Mouse (Mus musculus) lung, postnatal 4 days (tissue): ENCODE measurements at regions not wholly inside any gene's neighbourhood (a gene's known extent, or its start where the extent isn't known, plus 50 kb on each side); places are given as distances from the start of the nearest gene placed in this dataset.

Experiments
- DNase-seq, 2 experiments: peaks; one replicate each; pipeline ENCODE4 v3.0.0; 2021

DNA sequence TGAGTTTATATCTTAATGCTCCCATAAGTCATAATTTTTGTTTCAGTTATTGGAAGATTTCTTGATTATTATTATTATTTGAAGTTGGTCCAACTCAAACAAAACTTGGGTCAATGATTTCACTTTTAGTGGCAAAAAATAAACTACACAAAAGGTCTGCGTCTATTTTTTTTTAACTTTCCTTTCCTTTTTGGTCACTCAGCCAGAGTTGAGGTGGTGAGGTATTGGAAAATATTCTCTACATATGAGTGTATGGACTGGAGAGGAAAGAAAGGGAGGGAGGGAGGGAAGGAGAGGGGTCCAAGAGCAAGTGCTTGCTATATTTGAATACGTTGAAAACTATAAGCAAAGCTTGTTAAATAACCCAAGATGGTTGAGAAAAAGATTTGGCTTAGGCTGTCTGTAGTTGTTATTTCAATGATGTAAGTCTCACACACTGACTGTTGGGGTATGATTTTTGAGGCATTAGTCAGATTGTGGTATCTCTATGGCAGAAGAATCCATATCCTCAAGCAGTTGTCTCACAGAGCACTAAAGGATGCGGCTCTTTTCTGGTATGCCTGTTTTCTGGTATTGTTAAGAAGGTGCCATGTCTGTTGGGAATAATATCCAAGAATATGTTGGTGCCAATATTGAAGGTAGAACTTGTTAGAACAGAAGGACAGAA is 75.9 kb upstream of the Hey2 start:
- DNase-seq: no peak

DNA sequence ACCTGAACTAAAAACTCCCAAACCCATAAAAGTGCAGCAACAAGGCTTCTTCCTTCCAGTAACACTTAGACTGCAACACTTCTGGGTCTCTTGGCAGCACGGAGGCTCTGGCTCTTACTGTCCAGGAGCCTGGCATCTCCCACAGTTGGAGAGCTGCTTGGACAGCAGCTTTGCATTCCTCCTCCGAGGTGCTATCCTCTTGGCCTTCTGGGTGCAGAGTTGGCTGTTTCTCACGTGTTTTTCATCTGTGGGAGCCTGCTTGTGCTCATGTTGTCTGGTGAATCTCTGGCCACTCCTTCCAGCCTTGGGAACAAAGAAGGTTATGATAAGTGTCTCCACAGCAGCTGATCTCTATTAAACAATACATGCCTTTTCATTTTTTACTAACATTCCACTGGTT is 51.2 kb upstream of the Hey2 start:
- DNase-seq: peak in 1 of 2 experiments; percentile 25
